Mouse (Mus musculus): ENCODE measurements around the gene Plce1.

GRCm38 (mm10) chr19:38470257-38470893 is 10.5 kb upstream of the Plce1 start:
- TF ChIP-seq CTCF (IDR thresholded peaks at IDR 0.05; ENCODE audit: low read depth, low read length) (no peak), POLR2A (IDR thresholded peaks at IDR 0.05; ENCODE audit: borderline replicate concordance, low read depth, low read length) (no peak)
